Mouse (Mus musculus) ES-Bruce4 (cell line): ENCODE data around the gene Med14. TPM values are rescaled to one million over a fixed set of nuclear protein-coding genes. Genes with fewer than 3 reads are reported as not detected.

ENCODE experiments used
- H3K27ac ChIP-seq: 2 replicates; pipeline ENCODE4 v1.5.1; 2012; ENCODE audit warnings: low read length, inconsistent platforms; ENCODE audit not compliant: insufficient read depth
- H3K27me3 ChIP-seq: 2 replicates; pipeline ENCODE4 v1.6.1; 2012; ENCODE audit warnings: mild to moderate bottlenecking, low read length, inconsistent platforms; ENCODE audit not compliant: control insufficient read depth, poor library complexity, insufficient read depth, severe bottlenecking
- H3K36me3 ChIP-seq: 2 replicates; pipeline ENCODE4 v1.6.1; 2012; ENCODE audit warnings: inconsistent platforms, mild to moderate bottlenecking, low read length, moderate library complexity; ENCODE audit not compliant: control insufficient read depth, poor library complexity, insufficient read depth, severe bottlenecking
- H3K4me1 ChIP-seq: one replicate; pipeline ENCODE4 v1.8.1; 2011; ENCODE audit warnings: low read length; ENCODE audit not compliant: control insufficient read depth, insufficient read depth
- H3K4me3 ChIP-seq: 2 replicates; pipeline ENCODE4 v1.5.1; 2011; ENCODE audit warnings: low read depth, mild to moderate bottlenecking, low read length
- H3K9ac ChIP-seq: 2 replicates; pipeline ENCODE4 v1.6.1; 2012; ENCODE audit warnings: low read depth, mild to moderate bottlenecking, inconsistent platforms; ENCODE audit not compliant: poor library complexity, severe bottlenecking
- H3K9me3 ChIP-seq: replicated peaks from 2 replicates; pipeline ENCODE4 v1.6.1; 2012; ENCODE audit warnings: mild to moderate bottlenecking, low read length, inconsistent platforms; ENCODE audit not compliant: control insufficient read depth, poor library complexity, insufficient read depth, severe bottlenecking
- CTCF ChIP-seq: IDR thresholded peaks from one replicate; pipeline ENCODE4 v1.8.1; 2011; ENCODE audit warnings: low read depth, low read length
- EP300 ChIP-seq: IDR thresholded peaks from 2 replicates; pipeline ENCODE4 v1.6.1; 2011; ENCODE audit warnings: low read depth, low read length; ENCODE audit not compliant: insufficient read depth
- POLR2A ChIP-seq: IDR thresholded peaks from one replicate; pipeline ENCODE4 v1.8.1; 2011; ENCODE audit warnings: low read length; ENCODE audit not compliant: insufficient read depth
- polyA plus RNA-seq: library from polyadenylated mRNA; stranded (reverse); fragments of >200 nt; gene quantifications from 2 replicates; pipeline ENCODE4 v1.2.4, GENCODE M21; 2011; ENCODE audit warnings: low read depth; ENCODE audit not compliant: missing spikeins, insufficient read depth, insufficient read length

Gene Med14
- polyA plus RNA-seq, 1 experiment: 46.2 TPM

DNA sequence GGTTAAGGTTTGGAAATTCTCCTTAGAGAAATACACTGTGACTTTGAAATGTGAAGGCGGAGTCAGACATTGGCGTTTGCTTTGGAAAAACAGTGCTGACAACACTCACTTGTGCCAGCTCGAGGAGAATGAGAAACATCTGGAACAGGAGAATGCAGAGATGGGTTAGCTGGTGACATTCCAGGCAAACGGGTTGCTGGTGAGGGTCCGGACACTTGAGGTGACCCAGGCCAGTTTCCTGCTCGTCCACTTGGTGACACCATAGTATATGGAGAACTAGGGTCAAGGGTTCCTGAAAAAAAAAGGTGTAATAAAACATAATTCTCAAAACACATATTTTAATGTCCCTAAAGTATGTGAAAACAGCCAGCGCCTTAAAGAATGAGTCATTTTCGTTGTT lies 75.0 kb downstream of the Med14 start:
- Histone ChIP-seq H3K27ac (no peak overlapping the region), H3K9ac (no peak overlapping the region), H3K4me1 (no peaks in the 10 kb centered on the region), H3K9me3 (no peaks in the 10 kb centered on the region), H3K4me3 (no peak overlapping the region), H3K36me3 (peaks cover 7% of the 10 kb centered on the region), H3K27me3 (no peaks in the 10 kb centered on the region)
- TF ChIP-seq EP300: no peak
- TF ChIP-seq CTCF: no peak
- TF ChIP-seq POLR2A: no peak

DNA sequence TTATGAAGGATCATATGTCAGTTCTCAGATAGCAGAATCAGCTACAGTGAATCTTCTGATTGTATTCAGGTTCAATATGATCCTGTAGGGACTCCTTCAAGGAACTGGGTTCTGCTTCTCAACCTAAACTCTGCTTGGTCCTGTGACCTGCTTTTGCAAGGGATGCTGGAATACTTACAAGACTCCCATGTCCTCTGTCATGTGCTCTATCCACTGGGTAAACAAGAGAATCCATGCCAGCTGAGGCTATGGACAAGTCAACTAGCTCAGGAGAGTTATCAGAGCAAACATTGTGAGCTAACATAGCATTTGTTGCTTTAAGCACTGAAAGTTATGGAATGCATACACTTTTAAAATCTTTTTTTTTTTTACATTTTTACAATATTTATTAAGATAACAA lies 75.8 kb downstream of the Med14 start:
- H3K27ac ChIP-seq: no peak overlapping the region
- TF ChIP-seq EP300 (no peak), CTCF (no peak), POLR2A (no peak)
- H3K27me3 ChIP-seq: no peaks in the 10 kb centered on the region
- H3K9me3 ChIP-seq: no peaks in the 10 kb centered on the region
- peaks cover 7% of the 10 kb centered on the region for H3K36me3 ChIP-seq
- H3K9ac ChIP-seq: no peak overlapping the region
- H3K4me1 ChIP-seq: no peaks in the 10 kb centered on the region
- no peak overlapping the region for H3K4me3 ChIP-seq

DNA sequence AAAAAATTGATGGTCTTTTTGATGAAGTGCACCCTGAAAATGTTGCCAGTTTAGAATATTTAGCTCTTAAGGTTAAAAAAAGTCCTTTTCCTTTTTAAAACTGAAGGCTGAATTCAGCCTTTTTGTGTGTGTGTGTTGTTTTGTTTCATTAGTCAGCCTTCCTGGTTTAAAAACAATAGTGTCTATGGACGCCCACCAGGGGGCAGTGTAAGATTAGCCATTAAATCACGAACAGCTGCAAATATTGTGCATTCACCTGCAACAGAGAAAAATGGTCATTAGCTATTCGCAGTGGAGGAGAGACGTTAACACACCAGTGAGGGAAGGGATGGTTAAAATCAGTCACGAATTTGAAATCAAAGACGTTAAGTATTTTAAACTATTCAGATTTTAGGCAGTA lies 84.5 kb downstream of the Med14 start:
- no peak for TF ChIP-seq EP300
- no peak for TF ChIP-seq CTCF
- no peak for TF ChIP-seq POLR2A
- Histone ChIP-seq H3K4me1 (no peaks in the 10 kb centered on the region), H3K9ac (no peak overlapping the region), H3K27ac (no peak overlapping the region), H3K4me3 (no peak overlapping the region), H3K27me3 (no peaks in the 10 kb centered on the region), H3K36me3 (no peaks in the 10 kb centered on the region), H3K9me3 (no peaks in the 10 kb centered on the region)

GRCm38 (mm10) chrX:12673054-12673775 lies 88.7 kb downstream of the Med14 start, which contains the start of gene 1810030O07Rik:
Gene 1810030O07Rik (minus strand): TSS chrX:12673668.
- Histone ChIP-seq H3K4me3 (peak within 1 kb of the TSS; percentile 88), H3K36me3 (peaks cover 4% of the 10 kb centered on the region; the same call in 1 of the 2 replicates), H3K27me3 (no peaks in the 10 kb centered on the region), H3K9me3 (no peaks in the 10 kb centered on the region), H3K9ac (peak within 1 kb of the TSS; percentile 56), H3K27ac (peak within 1 kb of the TSS; percentile 63; the same call in 1 of the 2 replicates), H3K4me1 (no peaks in the 10 kb centered on the region)
- TF ChIP-seq POLR2A (no peak), EP300 (no peak), CTCF (no peak)

- Histone ChIP-seq H3K27me3 (no peaks in the 10 kb centered on the region), H3K9me3 (no peaks in the 10 kb centered on the region), H3K9ac (no peak overlapping the region), H3K36me3 (peaks cover 4% of the 10 kb centered on the region; the same call in 1 of the 2 replicates), H3K27ac (no peak overlapping the region), H3K4me3 (no peak overlapping the region), H3K4me1 (no peaks in the 10 kb centered on the region)
- TF ChIP-seq POLR2A: no peak
- no peak for TF ChIP-seq EP300
- no peak for TF ChIP-seq CTCF
These were observed 108.0 kb downstream of the Med14 start for GRCm38 (mm10) chrX:12653879-12654278.

DNA sequence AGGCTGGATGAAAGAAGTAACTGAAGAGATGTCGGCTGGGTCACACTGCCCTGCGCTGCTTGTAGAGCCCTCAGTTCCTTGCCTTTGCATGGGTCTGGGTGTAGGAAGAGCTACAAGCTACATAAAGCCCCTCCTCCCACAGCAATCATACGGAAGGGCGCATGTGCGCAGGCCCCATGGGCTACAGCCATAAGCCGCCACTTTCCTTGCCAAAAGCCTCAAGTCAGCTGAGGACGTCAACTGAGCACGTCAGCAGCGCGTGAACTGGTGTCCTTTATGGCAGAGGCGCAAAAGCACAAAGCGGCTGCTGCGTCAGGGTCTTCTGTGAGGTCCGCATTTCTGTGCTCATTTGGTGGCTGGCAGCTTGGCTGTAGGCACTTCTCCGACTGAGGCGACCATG lies 110.0 kb downstream of the Med14 start:
- Histone ChIP-seq H3K27me3 (no peaks in the 10 kb centered on the region), H3K4me1 (no peaks in the 10 kb centered on the region), H3K36me3 (no peaks in the 10 kb centered on the region), H3K9me3 (no peaks in the 10 kb centered on the region), H3K9ac (peak overlapping the region; percentile 1; the same call in 1 of the 2 replicates), H3K27ac (no peak overlapping the region), H3K4me3 (peak overlapping the region; percentile 85)
- TF ChIP-seq POLR2A: no peak
- no peak for TF ChIP-seq EP300
- no peak for TF ChIP-seq CTCF
